Mouse (Mus musculus) kidney, adult 2 months (tissue): ENCODE results near the gene Car3.

Experiments used
- CTCF ChIP-seq: fragments of 200-500 bp; conservative IDR thresholded peaks from 2 replicates; pipeline ENCODE4 v1.5.1; 2011; ENCODE audit warnings: low read depth, mild to moderate bottlenecking, control low read depth, low read length, moderate library complexity, mixed read lengths; ENCODE audit not compliant: insufficient read depth, insufficient read length
- POLR2A ChIP-seq: fragments of 200-500 bp; IDR thresholded peaks from one replicate; pipeline ENCODE4 v1.6.1; 2011; ENCODE audit warnings: low read depth, low read length, control low read depth

GRCm38 (mm10) chr3:14861787-14862186, 1.5 kb upstream of the Car3 start:
- TF ChIP-seq POLR2A, result no peak
- TF ChIP-seq CTCF, result no peak
